8 mouse cellular contexts compared by ENCODE assay signal in the genomic region with DNA sequence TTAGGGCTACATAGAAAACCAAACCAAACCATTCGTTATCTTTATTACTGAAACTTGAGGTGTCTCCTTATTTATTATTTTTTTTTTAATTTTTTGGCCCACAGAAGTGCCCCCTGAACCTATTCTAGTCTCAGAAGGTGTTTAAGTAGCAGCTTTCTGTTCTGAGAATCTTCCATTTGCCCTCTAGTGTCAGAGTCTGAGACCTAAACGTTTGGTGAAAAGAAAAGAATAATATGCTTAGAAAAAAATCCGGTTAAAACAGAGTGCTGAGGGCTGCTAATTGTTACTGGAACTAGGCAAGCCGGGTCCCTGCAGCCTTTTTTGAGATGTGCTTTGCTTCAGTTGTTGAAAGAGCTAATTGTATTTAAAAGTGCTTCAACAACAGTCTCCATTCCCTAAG. TPM values are rescaled to one million over a fixed set of nuclear protein-coding genes. Genes with fewer than 3 reads are reported as not detected.
DNase-seq lines count a peak whose midpoint lies in the region; ATAC-seq and TF ChIP-seq lines count a peak whose summit lies in the region.

No protein-coding gene starts in this region.

- no peaks in the 10 kb centered on the region for H3K27me3 ChIP-seq in hindbrain, embryonic 11.5 days (ENCODE audit: control insufficient read depth, insufficient read depth, low read length)
- no peaks in the 10 kb centered on the region for H3K27me3 ChIP-seq in hindbrain, embryonic 10.5 days (ENCODE audit: insufficient read depth, poor library complexity, severe bottlenecking)
- no peaks in the 10 kb centered on the region for H3K27me3 ChIP-seq in hindbrain, postnatal 0 days (ENCODE audit: insufficient read depth, low read length)
- H3K27me3 ChIP-seq in midbrain, postnatal 0 days (ENCODE audit: insufficient read depth, low read length): no peaks in the 10 kb centered on the region

- no peak for ATAC-seq in hindbrain, embryonic 11.5 days (ENCODE audit: low FRiP score)
- no peak for ATAC-seq in hindbrain, postnatal 0 days
- ATAC-seq in midbrain, postnatal 0 days (ENCODE audit: low FRiP score): no peak

- WGBS in hindbrain, embryonic 11.5 days: 30% methylated on average over 4 of the region's 4 CpGs
- 28% methylated on average over 4 of the region's 4 CpGs for WGBS in hindbrain, embryonic 10.5 days
- WGBS in hindbrain, postnatal 0 days: 33% methylated on average over 4 of the region's 4 CpGs
- 28% methylated on average over 4 of the region's 4 CpGs for WGBS in midbrain, postnatal 0 days

- H3K4me3 ChIP-seq in hindbrain, embryonic 11.5 days (ENCODE audit: low read depth, low read length): no peak overlapping the region; the same call in 1 of the 2 replicates
- H3K4me3 ChIP-seq in hindbrain, embryonic 10.5 days: no peak overlapping the region; the same call in 1 of the 2 replicates
- H3K4me3 ChIP-seq in hindbrain, postnatal 0 days (ENCODE audit: low read length): peak overlapping the region; percentile 49; the same call in 1 of the 2 replicates
- peak overlapping the region; percentile 47 for H3K4me3 ChIP-seq in midbrain, postnatal 0 days (ENCODE audit: low read depth, low read length)
- no peak overlapping the region for H3K4me3 ChIP-seq in left cerebral cortex, adult 2 months

- no peak overlapping the region for H3K9ac ChIP-seq in hindbrain, embryonic 11.5 days (ENCODE audit: low read depth, low read length)
- H3K9ac ChIP-seq in hindbrain, postnatal 0 days (replicated peaks; ENCODE audit: low read length): no peak overlapping the region
- H3K9ac ChIP-seq in midbrain, postnatal 0 days (replicated peaks; ENCODE audit: low read length, poor library complexity, severe bottlenecking): peak overlapping the region; percentile 33; the same call in 1 of the 2 replicates

- no peak overlapping the region for H3K27ac ChIP-seq in hindbrain, embryonic 11.5 days (ENCODE audit: low read depth, low read length)
- H3K27ac ChIP-seq in hindbrain, embryonic 10.5 days: no peak overlapping the region
- peak overlapping the region; percentile 71; the same call in 1 of the 2 replicates for H3K27ac ChIP-seq in hindbrain, postnatal 0 days
- H3K27ac ChIP-seq in midbrain, postnatal 0 days (ENCODE audit: low read depth, low read length): no peak overlapping the region
- no peak overlapping the region for H3K27ac ChIP-seq in left cerebral cortex, adult 2 months

- peak; percentile 1 for DNase-seq in hindbrain, embryonic 11.5 days (ENCODE audit: low spot score)
- no peak for DNase-seq in hindbrain, embryonic 10.5 days (ENCODE audit: low spot score)
- peak; percentile 28 for DNase-seq in NIH3T3 (ENCODE audit: low read depth)
- DNase-seq in hindbrain, postnatal 0 days (ENCODE audit: low spot score): peak; percentile 1
- DNase-seq in midbrain, postnatal 0 days (ENCODE audit: low spot score): peak; percentile 1
- no peak for DNase-seq in urinary bladder, postnatal 10 days (ENCODE audit: low spot score)
- no peak for DNase-seq in frontal cortex, adult 2 months (ENCODE audit: extremely low spot score in 1 of 2, low spot score in 1 of 2)
- DNase-seq in left cerebral cortex, adult 2 months (ENCODE audit: extremely low spot score in 1 of 2, low spot score in 2 of 2): no peak

- no peak overlapping the region; the same call in 1 of the 2 replicates for H3K4me2 ChIP-seq in hindbrain, embryonic 11.5 days (replicated peaks; ENCODE audit: low read depth, low read length)
- H3K4me2 ChIP-seq in hindbrain, postnatal 0 days (ENCODE audit: low read depth, low read length): peak overlapping the region; percentile 67
- H3K4me2 ChIP-seq in midbrain, postnatal 0 days (ENCODE audit: low read depth, low read length, poor library complexity, severe bottlenecking): peak overlapping the region; percentile 52

- TF ChIP-seq CTCF in hindbrain, postnatal 0 days (IDR thresholded peaks at IDR 0.05; ENCODE audit: low read depth): no peak
- no peak; the same call in 1 of the 2 replicates for TF ChIP-seq CTCF in midbrain, postnatal 0 days (IDR thresholded peaks at IDR 0.05)
- TF ChIP-seq CTCF in left cerebral cortex, adult 2 months (IDR thresholded peaks at IDR 0.05): no peak

- H3K4me1 ChIP-seq in hindbrain, embryonic 11.5 days (replicated peaks; ENCODE audit: control insufficient read depth, insufficient read depth, low read length): no peaks in the 10 kb centered on the region
- H3K4me1 ChIP-seq in hindbrain, embryonic 10.5 days (replicated peaks): no peaks in the 10 kb centered on the region
- no peaks in the 10 kb centered on the region for H3K4me1 ChIP-seq in hindbrain, postnatal 0 days (ENCODE audit: insufficient read depth, low read length)
- H3K4me1 ChIP-seq in midbrain, postnatal 0 days (ENCODE audit: insufficient read depth, low read length): no peaks in the 10 kb centered on the region

- H3K9me3 ChIP-seq in hindbrain, embryonic 11.5 days (ENCODE audit: control insufficient read depth, low read length): no peaks in the 10 kb centered on the region
- H3K9me3 ChIP-seq in hindbrain, embryonic 10.5 days: no peaks in the 10 kb centered on the region
- no peaks in the 10 kb centered on the region for H3K9me3 ChIP-seq in hindbrain, postnatal 0 days (ENCODE audit: low read length)
- H3K9me3 ChIP-seq in midbrain, postnatal 0 days (ENCODE audit: low read length): no peaks in the 10 kb centered on the region

- no peaks in the 10 kb centered on the region for H3K36me3 ChIP-seq in hindbrain, embryonic 11.5 days (ENCODE audit: control insufficient read depth, insufficient read depth, low read length)
- no peaks in the 10 kb centered on the region for H3K36me3 ChIP-seq in hindbrain, embryonic 10.5 days
- no peaks in the 10 kb centered on the region for H3K36me3 ChIP-seq in hindbrain, postnatal 0 days (ENCODE audit: insufficient read depth, low read length)
- no peaks in the 10 kb centered on the region for H3K36me3 ChIP-seq in midbrain, postnatal 0 days (ENCODE audit: insufficient read depth, low read length)

- intact Hi-C loops in left cerebral cortex, adult 2 months (cut with DNase I): loop anchor here (5.0 to 10.0 kb wide), 2 partner anchors 78 to 1199 kb away; partner anchors contain the start of gene 2610002M06Rik

RNA-seq across cellular contexts. Expression of gene Hmgn5, which starts 1.0 kb away (rescaled TPM):
- 21.0 and 26.3 TPM in 2 replicates for polyA plus RNA-seq in hindbrain, embryonic 11.5 days (2014; fragmentation: Nextera tagmentation; extraction: Ambion mirVana)
- polyA plus RNA-seq in hindbrain, embryonic 10.5 days (2016; fragmentation: Nextera tagmentation; extraction: Ambion mirVana): 13.0 and 23.2 TPM in 2 replicates
- 0.52 and 0.54 TPM in 2 replicates for total RNA-seq in hindbrain, postnatal 0 days (2014; rRNA removed)
- polyA plus RNA-seq in hindbrain, postnatal 0 days (2015; fragmentation: Nextera tagmentation; extraction: Ambion mirVana): 12.8 and 15.7 TPM in 2 replicates
- 0.82 and 0.99 TPM in 2 replicates for total RNA-seq in midbrain, postnatal 0 days (2014; rRNA removed)
- 9.4 and 12.1 TPM in 2 replicates for polyA plus RNA-seq in midbrain, postnatal 0 days (2015; fragmentation: Nextera tagmentation; extraction: Ambion mirVana)
- polyA plus RNA-seq in frontal cortex, adult 2 months (2012; rRNA removed): 9.2 and 12.9 TPM in 2 replicates
- 1 to 10 TPM; 4.9 to 5.0 TPM for total RNA-seq in left cerebral cortex, adult 2 months (2021)

Comparison
In these comparisons a context has a peak if more than half of its experiments do, and no peak if none do; other contexts are left out.
1. DNase-seq: peak in hindbrain, embryonic 11.5 days (single experiment), NIH3T3 (single experiment), hindbrain, postnatal 0 days (single experiment) and midbrain, postnatal 0 days (single experiment); none in hindbrain, embryonic 10.5 days (single experiment), urinary bladder, postnatal 10 days (single experiment), frontal cortex, adult 2 months (0 of 2) and left cerebral cortex, adult 2 months (0 of 2).
2. H3K4me3 ChIP-seq: peak in hindbrain, postnatal 0 days (single experiment) and midbrain, postnatal 0 days (single experiment); none in hindbrain, embryonic 11.5 days (single experiment), hindbrain, embryonic 10.5 days (single experiment) and left cerebral cortex, adult 2 months (single experiment).